Mouse (Mus musculus) hindbrain, embryonic 15.5 days (tissue): ENCODE measurements around the gene Pprc1. TPM values are rescaled to one million over a fixed set of nuclear protein-coding genes. Genes with fewer than 3 reads are reported as not detected.
A peak's percentile ranks its signal among the peaks of the same experiment; 100 is the strongest.

Experiments used
- ATAC-seq: fragments of 200-750 bp; cut with Nextera tagmentation; 2 replicates; pipeline ENCODE4 v1.8.0; 2017; ENCODE audit warnings: low read depth, moderate number of reproducible peaks, moderate TSS enrichment; ENCODE audit not compliant: low FRiP score
- H3K27ac ChIP-seq: fragments of 300-500 bp; sonication (generic); replicated peaks from 2 replicates; pipeline ENCODE4 v1.5.1; 2015; ENCODE audit warnings: mild to moderate bottlenecking, inconsistent platforms
- H3K27me3 ChIP-seq: fragments of 300-500 bp; sonication (generic); 2 replicates; pipeline ENCODE4 v1.6.1; 2015; ENCODE audit warnings: control low read depth, inconsistent platforms
- H3K36me3 ChIP-seq: fragments of 300-500 bp; sonication (generic); 2 replicates; pipeline ENCODE4 v1.6.1; 2015; ENCODE audit warnings: control low read depth, inconsistent platforms
- H3K4me1 ChIP-seq: fragments of 300-500 bp; sonication (generic); replicated peaks from 2 replicates; pipeline ENCODE4 v1.6.1; 2015; ENCODE audit warnings: control low read depth, inconsistent platforms
- H3K4me2 ChIP-seq: fragments of 300-500 bp; sonication (generic); 2 replicates; pipeline ENCODE4 v1.6.1; 2015; ENCODE audit warnings: moderate library complexity, mild to moderate bottlenecking, inconsistent platforms
- H3K4me3 ChIP-seq: fragments of 300-500 bp; sonication (generic); 2 replicates; pipeline ENCODE4 v1.5.1; 2015; ENCODE audit warnings: mild to moderate bottlenecking, inconsistent platforms
- H3K9ac ChIP-seq: fragments of 300-500 bp; sonication (generic); 2 replicates; pipeline ENCODE4 v1.6.1; 2015; ENCODE audit warnings: inconsistent platforms
- H3K9me3 ChIP-seq: fragments of 300-500 bp; sonication (generic); 2 replicates; pipeline ENCODE4 v1.6.1; 2016; ENCODE audit warnings: control low read depth, inconsistent platforms
- WGBS: fragments of 180-500 bp; shearing (Covaris S2); methylation state at CpG from one replicate; pipeline ENCODE4 v1.1.7; 2015; 5-methylcytosine and 5-hydroxymethylcytosine counted together
- polyA plus RNA-seq: library from polyadenylated mRNA; unstranded; fragments of >200 nt; fragmentation: Nextera tagmentation; extraction: Ambion mirVana; gene quantifications from 2 replicates; pipeline ENCODE4 v1.2.1, GENCODE M21; 2015

Pprc1 gene
- polyA plus RNA-seq, 1 experiment from 2014 or later: 23.4 TPM

DNA sequence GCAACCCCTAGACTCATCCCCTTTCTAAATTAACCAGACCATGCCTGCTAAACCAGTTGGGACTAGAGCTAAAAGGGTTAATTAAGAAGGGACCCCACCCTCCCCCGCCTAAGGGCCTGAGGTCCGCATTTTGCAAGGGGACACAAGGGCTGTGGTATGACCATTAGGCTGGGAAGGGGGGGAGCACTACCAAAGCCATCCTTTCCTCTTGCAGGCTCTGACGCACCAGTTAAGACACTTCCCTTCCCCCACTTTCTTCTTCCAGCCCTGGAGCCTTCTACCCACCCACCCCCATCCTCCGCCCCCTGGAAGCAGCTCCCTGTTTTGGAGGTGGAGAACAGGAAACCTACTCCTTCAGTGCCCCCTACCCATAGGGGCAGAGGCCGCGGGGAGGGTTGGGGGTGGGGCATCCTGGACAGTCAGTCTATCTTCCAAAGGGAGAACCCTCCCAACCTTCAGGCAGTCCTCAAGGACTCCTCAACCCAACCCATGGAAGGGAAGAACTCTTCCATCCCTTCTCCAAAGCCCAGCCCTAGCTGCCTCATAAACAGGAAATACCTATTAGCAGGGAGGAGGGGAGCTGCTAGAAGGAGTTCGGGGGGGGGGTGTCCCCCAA is 1.1 kb downstream of the Pprc1 start:
- H3K9ac ChIP-seq: peak overlapping the region; percentile 98
- H3K9me3 ChIP-seq: no peaks in the 10 kb centered on the region
- peaks cover 54% of the 10 kb centered on the region for H3K4me1 ChIP-seq
- ATAC-seq: peak; percentile 49
- no peaks in the 10 kb centered on the region for H3K27me3 ChIP-seq
- H3K36me3 ChIP-seq: no peaks in the 10 kb centered on the region
- peak overlapping the region; percentile 98 for H3K4me3 ChIP-seq
- peak overlapping the region; percentile 96 for H3K4me2 ChIP-seq
- peak overlapping the region; percentile 98 for H3K27ac ChIP-seq
- WGBS: 0% methylated on average over 7 of the region's 7 CpGs

DNA sequence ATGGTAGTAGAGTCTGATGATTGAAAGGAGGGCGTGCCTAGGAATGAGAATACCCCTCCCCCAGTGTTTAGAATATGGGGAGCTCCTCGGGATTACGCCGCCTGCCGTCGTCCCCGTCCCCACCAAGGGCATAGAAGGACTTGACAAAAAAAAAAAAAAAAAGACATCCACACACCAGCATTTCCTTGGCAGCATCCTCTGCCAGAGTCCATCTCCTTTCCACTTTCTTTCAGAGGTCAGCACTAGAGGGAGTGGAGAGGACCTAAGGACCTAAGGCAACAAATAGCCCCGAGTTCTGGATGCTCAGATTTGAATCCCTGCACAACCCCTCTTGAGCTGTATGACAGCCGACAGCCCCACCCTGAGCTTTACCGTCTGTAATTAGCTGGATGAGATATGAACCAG is 1.9 kb downstream of the Pprc1 start:
- Histone ChIP-seq H3K9me3 (no peaks in the 10 kb centered on the region), H3K9ac (0 out of 2 replicates have a peak overlapping the region, but pooled peaks have one; percentile 98), H3K36me3 (no peaks in the 10 kb centered on the region), H3K27ac (peak overlapping the region; percentile 98), H3K4me3 (peak overlapping the region; percentile 98; the same call in 1 of the 2 replicates), H3K27me3 (no peaks in the 10 kb centered on the region), H3K4me1 (peaks cover 46% of the 10 kb centered on the region), H3K4me2 (peak overlapping the region; percentile 96)
- WGBS: 5% methylated on average over 10 of the region's 10 CpGs
- ATAC-seq: no peak

DNA sequence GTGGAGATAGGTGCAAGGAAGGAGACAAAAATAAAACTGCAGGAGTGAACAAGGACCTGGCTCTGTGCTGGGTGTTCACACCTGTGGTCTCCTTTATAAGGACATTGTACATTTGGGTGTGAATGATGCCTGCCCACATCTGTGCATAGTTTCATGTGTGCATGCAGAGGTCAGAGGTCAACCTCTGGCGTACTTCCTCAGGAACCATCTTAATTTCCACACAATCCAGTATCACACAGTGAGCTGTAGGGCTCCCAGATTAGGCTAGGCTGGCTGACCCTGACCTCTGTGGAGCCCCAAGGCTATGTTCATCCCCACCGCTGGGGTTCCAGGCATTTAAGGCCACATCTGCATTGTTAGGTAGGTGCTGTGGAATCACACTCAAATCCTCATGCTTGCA is 2.7 kb downstream of the Pprc1 start:
- no peaks in the 10 kb centered on the region for H3K36me3 ChIP-seq
- WGBS: 60% methylated on average over 2 of the region's 2 CpGs

DNA sequence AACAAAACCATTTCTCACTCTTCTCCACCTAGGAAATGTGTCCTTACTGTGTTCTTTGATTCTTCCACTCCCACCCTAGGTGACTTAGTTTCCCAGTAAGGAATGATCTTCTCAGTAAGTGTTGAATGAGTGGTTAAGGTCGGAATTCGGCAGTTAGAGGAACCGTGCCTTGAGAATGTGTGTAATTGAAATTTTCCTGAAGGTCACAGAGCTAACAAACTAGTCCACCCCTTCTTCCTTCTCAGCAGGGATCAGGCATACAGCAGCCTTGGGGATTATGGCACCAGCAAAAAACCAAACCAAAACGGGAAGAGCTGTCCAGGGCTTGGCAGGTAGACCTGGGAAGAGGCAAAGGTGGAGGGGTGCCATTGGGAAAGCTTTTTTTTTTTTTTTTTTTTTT is 4.4 kb downstream of the Pprc1 start:
- H3K27ac ChIP-seq: no peak overlapping the region
- H3K9me3 ChIP-seq: no peaks in the 10 kb centered on the region
- ATAC-seq: no peak
- WGBS: 76% methylated on average over 4 of the region's 4 CpGs
- no peaks in the 10 kb centered on the region for H3K27me3 ChIP-seq
- peaks cover 21% of the 10 kb centered on the region for H3K4me1 ChIP-seq
- no peaks in the 10 kb centered on the region for H3K36me3 ChIP-seq
- no peak overlapping the region for H3K9ac ChIP-seq
- H3K4me2 ChIP-seq: no peak overlapping the region
- no peak overlapping the region for H3K4me3 ChIP-seq

More for the DNA sequence above, 2.7 kb downstream of the Pprc1 start:
- Histone ChIP-seq H3K9ac (no peak overlapping the region), H3K4me2 (no peak overlapping the region), H3K27ac (no peak overlapping the region), H3K4me1 (peaks cover 38% of the 10 kb centered on the region), H3K9me3 (no peaks in the 10 kb centered on the region), H3K4me3 (no peak overlapping the region), H3K27me3 (no peaks in the 10 kb centered on the region)
- ATAC-seq: no peak

DNA sequence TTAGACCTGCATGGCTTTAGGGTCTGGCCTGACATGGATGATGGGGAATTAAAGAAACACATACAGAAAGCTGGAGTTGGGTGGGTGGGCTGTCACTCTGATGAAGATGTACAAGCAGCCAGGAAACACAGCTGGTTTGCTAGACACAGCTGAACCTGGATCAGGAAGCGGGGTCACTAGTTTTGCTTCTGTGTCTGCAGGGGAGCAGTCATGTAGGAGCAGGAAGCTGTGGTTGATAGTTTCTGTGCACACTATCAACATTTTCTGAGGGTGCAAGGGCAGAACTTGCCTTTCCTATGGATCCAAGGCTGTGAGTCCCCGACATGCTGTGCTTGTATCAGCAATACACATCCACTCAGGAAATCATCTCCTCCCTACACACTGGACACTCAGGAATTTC is 5.8 kb downstream of the Pprc1 start:
- no peak overlapping the region for H3K4me3 ChIP-seq
- no peaks in the 10 kb centered on the region for H3K9me3 ChIP-seq
- no peak for ATAC-seq
- H3K4me2 ChIP-seq: no peak overlapping the region
- H3K36me3 ChIP-seq: no peaks in the 10 kb centered on the region
- WGBS: 92% methylated on average over 2 of the region's 2 CpGs
- H3K27ac ChIP-seq: no peak overlapping the region
- H3K27me3 ChIP-seq: no peaks in the 10 kb centered on the region
- peaks cover 18% of the 10 kb centered on the region for H3K4me1 ChIP-seq
- H3K9ac ChIP-seq: no peak overlapping the region

DNA sequence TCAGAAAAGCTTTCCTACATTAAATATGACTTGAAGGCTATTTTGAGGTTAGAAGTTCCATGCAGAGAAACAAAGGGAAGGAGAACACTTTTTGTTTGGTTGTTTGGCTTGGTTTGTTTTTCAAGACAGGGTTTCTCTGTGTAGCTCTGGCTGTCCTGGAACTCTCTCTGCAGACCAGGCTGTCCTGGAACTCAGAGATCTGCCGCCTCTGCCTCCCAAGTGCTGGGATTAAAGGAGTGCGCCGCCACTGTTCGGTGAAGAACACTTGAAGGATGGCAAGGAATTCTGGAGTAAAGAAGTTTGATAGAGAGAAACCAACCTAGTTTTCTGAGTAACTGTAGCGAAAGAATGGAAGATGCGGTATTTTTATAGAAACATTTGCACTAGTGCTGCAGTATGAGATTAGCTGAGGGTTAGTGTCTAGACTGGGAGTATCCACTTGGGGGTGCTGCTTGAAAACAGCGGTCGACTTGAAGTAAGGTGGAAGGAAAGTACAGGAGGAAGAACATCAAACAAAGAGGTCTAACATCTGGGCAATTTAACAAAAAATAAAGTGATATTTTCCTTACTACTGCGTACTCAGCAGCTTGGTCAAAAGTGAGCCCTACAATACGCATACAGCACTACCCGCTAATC is 11.2 kb downstream of the Pprc1 start:
- no peaks in the 10 kb centered on the region for H3K9me3 ChIP-seq
- under 1% methylated on average over 11 of the region's 11 CpGs for WGBS
- ATAC-seq: peak; percentile 88
- peak overlapping the region; percentile 76; the same call in 1 of the 2 replicates for H3K9ac ChIP-seq
- no peaks in the 10 kb centered on the region for H3K27me3 ChIP-seq
- peak overlapping the region; percentile 91 for H3K27ac ChIP-seq
- peak overlapping the region; percentile 94 for H3K4me3 ChIP-seq
- no peaks in the 10 kb centered on the region for H3K36me3 ChIP-seq
- H3K4me2 ChIP-seq: peak overlapping the region; percentile 94
- peaks cover 19% of the 10 kb centered on the region for H3K4me1 ChIP-seq

DNA sequence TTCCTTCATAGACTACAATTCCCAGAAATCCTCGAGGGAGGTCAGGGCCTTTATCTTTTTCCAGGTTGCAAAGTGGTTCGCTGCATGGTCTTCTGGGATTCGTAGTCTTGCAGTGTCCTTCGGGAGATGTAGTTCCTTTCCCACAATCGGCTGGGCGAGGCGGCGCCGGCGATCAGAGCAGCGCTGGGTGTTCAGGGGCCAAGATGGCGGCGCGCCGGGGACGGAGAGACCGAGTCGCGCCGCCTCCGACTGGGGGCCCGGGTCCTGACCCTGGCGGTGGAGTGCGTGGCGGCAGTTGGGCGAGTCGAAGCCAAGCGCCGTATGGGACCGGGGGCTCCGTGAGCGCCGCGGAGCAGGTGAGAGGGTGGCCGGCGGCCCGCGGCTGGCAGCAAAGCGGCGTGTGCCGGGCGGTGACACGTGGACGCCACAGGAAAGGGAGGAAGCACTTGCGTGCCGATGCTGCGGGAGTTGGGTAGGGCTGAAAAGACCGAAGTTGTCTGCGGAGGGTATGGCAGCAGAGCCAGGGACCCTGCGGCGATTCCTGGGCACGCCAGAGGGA is 11.8 kb downstream of the Pprc1 start:
- H3K4me1 ChIP-seq: peaks cover 19% of the 10 kb centered on the region
- peak overlapping the region; percentile 76 for H3K9ac ChIP-seq
- peak; percentile 97 for ATAC-seq
- no peaks in the 10 kb centered on the region for H3K27me3 ChIP-seq
- peak overlapping the region; percentile 94 for H3K4me3 ChIP-seq
- no peaks in the 10 kb centered on the region for H3K9me3 ChIP-seq
- H3K4me2 ChIP-seq: peak overlapping the region; percentile 94
- peak overlapping the region; percentile 91 for H3K27ac ChIP-seq
- WGBS: under 1% methylated on average over 52 of the region's 52 CpGs
- H3K36me3 ChIP-seq: peaks cover 2% of the 10 kb centered on the region; the same call in 1 of the 2 replicates

DNA sequence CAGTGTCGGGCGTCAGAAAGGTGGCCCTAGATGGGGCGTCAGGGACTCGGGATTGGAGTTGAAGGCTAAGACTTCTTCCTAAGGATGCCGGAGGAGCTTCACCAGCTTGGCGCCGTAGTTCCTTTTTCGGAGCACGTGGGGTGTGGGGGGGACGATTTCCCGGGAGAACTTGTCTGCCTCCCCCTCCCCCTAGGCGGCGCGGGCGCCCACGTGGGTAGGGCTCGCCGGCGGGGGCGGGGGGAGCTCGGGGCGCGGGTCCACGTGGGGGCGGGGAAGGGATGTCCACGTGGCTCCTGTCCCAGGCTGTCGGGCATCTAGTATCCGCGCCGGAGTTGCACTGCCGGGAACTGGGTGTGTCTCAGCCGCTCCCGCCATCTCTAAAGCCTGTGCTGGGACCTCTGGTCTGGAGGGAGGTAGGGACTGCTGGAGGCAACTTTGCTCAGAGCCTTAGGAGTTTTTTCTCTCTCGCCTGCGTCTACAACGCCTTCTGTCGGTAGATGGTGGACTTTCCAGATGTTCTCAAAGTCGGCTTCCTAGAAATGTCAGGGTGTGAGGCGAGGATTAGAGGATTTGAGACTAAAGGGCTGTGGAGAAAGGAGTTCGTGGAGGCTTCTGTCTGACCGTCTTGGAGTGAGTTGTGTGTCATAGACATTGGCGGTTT is 12.4 kb downstream of the Pprc1 start:
- under 1% methylated on average over 40 of the region's 42 CpGs for WGBS
- Histone ChIP-seq H3K27me3 (no peaks in the 10 kb centered on the region), H3K27ac (peak overlapping the region; percentile 91), H3K9me3 (no peaks in the 10 kb centered on the region), H3K4me2 (peak overlapping the region; percentile 94), H3K36me3 (peaks cover 7% of the 10 kb centered on the region), H3K4me1 (peaks cover 19% of the 10 kb centered on the region), H3K9ac (peak overlapping the region; percentile 76), H3K4me3 (peak overlapping the region; percentile 94)
- ATAC-seq: peak; percentile 65

DNA sequence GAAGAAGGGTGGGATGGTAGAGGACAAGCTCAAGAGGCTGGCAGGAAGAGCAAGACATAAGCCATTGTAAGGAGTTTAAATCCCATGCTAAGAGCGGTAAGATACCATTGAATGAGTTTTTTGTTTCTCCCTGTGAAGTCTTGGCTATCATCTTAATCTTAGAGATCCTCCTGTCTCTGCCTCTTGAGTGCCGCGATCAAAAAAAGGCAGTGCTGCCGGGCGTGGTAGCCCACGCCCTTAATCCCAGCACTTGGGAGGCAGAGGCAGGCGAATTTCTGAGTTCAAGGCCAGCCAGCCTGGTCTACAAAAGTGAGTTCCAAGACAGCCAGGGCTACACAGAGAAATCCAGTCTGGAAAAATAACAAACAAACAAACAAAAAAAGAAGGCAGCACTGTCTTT is 13.8 kb downstream of the Pprc1 start:
- 97% methylated on average over 7 of the region's 7 CpGs for WGBS
- no peaks in the 10 kb centered on the region for H3K27me3 ChIP-seq
- peaks cover 21% of the 10 kb centered on the region for H3K36me3 ChIP-seq
- no peak overlapping the region for H3K27ac ChIP-seq
- no peak for ATAC-seq
- H3K4me1 ChIP-seq: peaks cover 19% of the 10 kb centered on the region
- H3K4me2 ChIP-seq: no peak overlapping the region
- H3K9ac ChIP-seq: no peak overlapping the region
- no peaks in the 10 kb centered on the region for H3K9me3 ChIP-seq
- no peak overlapping the region for H3K4me3 ChIP-seq

DNA sequence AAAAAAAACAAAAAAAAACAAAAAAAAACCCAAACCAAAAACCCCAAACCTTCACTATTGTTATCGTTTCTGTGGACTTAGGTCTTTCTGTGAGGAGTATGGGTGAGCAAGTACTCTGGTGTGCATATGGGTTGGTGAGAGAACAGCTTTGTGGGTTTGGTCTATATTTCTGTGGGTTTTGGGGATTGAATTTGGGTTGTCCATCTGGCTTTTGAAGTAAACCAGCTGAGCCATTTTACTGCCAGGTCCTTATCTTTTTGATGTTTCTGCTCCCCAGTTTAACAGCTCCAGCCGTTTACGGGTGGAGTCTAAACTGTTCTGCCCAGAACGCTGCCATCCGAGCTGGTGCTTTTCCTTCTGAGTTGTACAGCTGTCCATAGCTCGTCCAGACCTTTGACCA is 16.2 kb downstream of the Pprc1 start:
- no peak overlapping the region for H3K27ac ChIP-seq
- 90% methylated on average over 6 of the region's 6 CpGs for WGBS
- H3K27me3 ChIP-seq: no peaks in the 10 kb centered on the region
- H3K36me3 ChIP-seq: peaks cover 45% of the 10 kb centered on the region
- peaks cover 16% of the 10 kb centered on the region for H3K4me1 ChIP-seq
- H3K4me2 ChIP-seq: no peak overlapping the region
- H3K9ac ChIP-seq: no peak overlapping the region
- H3K4me3 ChIP-seq: no peak overlapping the region
- no peaks in the 10 kb centered on the region for H3K9me3 ChIP-seq
- no peak for ATAC-seq

DNA sequence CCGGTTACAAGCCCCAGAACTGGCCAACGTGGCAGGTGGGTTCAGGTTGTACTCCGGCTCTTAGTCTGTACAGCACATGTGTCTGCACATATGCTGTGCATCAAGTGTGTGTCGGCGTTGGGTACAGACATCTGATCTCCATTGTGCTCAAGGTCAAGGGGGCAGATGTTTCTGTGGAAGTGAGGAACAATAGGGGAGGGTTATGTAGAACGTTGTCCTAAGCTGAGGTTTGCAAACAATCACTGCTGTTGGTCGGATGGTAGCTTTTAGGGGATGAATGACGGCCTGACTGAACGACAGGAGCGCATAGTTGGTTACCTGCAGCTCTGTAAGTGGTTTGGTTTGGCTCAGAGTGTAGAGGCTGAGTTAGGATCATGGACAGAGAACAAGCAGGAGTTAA is 23.4 kb downstream of the Pprc1 start:
- Histone ChIP-seq H3K9me3 (no peaks in the 10 kb centered on the region), H3K9ac (no peak overlapping the region), H3K4me3 (no peak overlapping the region), H3K36me3 (peaks cover 84% of the 10 kb centered on the region), H3K4me2 (no peak overlapping the region), H3K27ac (no peak overlapping the region), H3K4me1 (no peaks in the 10 kb centered on the region), H3K27me3 (no peaks in the 10 kb centered on the region)
- ATAC-seq: no peak
- 78% methylated on average over 10 of the region's 10 CpGs for WGBS

DNA sequence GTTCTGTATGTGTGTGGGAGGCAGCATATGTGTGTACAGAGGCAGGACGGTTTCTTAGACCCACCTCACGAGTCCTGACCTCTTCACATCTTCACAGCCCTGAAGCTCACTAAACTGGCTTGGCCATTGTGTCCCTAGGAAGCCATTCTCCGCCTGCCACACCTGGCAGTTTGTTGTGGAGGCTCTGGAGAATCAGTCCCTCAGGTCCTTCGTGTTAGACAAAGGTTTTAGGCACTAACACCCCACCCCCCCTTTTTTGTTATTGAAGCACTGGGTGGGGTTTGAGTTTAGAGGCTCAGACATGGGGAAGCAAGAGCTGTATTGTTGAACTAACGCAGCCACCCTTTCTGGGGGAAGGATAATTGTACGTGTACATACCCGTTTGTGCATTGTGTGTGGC is 28.6 kb downstream of the Pprc1 start:
- peaks cover 20% of the 10 kb centered on the region for H3K4me1 ChIP-seq
- H3K27me3 ChIP-seq: no peaks in the 10 kb centered on the region
- H3K4me2 ChIP-seq: no peak overlapping the region
- ATAC-seq: no peak
- peaks cover 35% of the 10 kb centered on the region for H3K36me3 ChIP-seq
- WGBS: 85% methylated on average over 7 of the region's 7 CpGs
- no peak overlapping the region for H3K4me3 ChIP-seq
- H3K9ac ChIP-seq: no peak overlapping the region
- H3K9me3 ChIP-seq: no peaks in the 10 kb centered on the region
- H3K27ac ChIP-seq: no peak overlapping the region
